Mouse (Mus musculus) mouse embryonic stem cell (cell line): ENCODE measurements around the gene Alg3.

ENCODE experiments used
- in situ Hi-C, 2 experiments: fragments of 300-500 bp; cut with MboI; formaldehyde crosslinking; loops; 1 replicate in 1 of 2; 3 replicates in 1 of 2; pipeline ENCODE4 v1.14.3; 2019 to 2020; ENCODE audit warnings: low sequenced_read_pairs in 2 of 2, low pct_unique_long_range_greater_than_20kb in 1 of 2, mixed read lengths in 1 of 2; ENCODE audit not compliant: unreplicated experiment in 1 of 2

The Alg3 gene

GRCm38 (mm10) chr16:20619541-20620398, 8.2 kb upstream of the Alg3 start:
- in situ Hi-C loops, result no loop called here

- in situ Hi-C loops, result no loop called here
Measured at GRCm38 (mm10) chr16:20610501-20611356, 806 bp downstream of the Alg3 start.

- in situ Hi-C loops, result no loop called here
Measured at GRCm38 (mm10) chr16:20604705-20605104, 6.8 kb downstream of the Alg3 start.

- in situ Hi-C loops, result no loop called here
Measured at GRCm38 (mm10) chr16:20600511-20600910, 11.0 kb downstream of the Alg3 start.

GRCm38 (mm10) chr16:20596687-20597441, 14.7 kb downstream of the Alg3 start:
- in situ Hi-C loops, result no loop called here

- in situ Hi-C loops, result no loop called here
Measured at GRCm38 (mm10) chr16:20595737-20596136, 15.8 kb downstream of the Alg3 start.

- in situ Hi-C loops, result no loop called here
Measured at GRCm38 (mm10) chr16:20595060-20595673, 16.4 kb downstream of the Alg3 start.

GRCm38 (mm10) chr16:20591076-20591705, 20.3 kb downstream of the Alg3 start:
- in situ Hi-C loops, result no loop called here

GRCm38 (mm10) chr16:20590680-20591038, 20.9 kb downstream of the Alg3 start:
- in situ Hi-C loops, result no loop called here

- in situ Hi-C loops, result no loop called here
Measured at GRCm38 (mm10) chr16:20589939-20590679, 21.4 kb downstream of the Alg3 start.

- in situ Hi-C loops, result no loop called here
Measured at GRCm38 (mm10) chr16:20589366-20589938, 22.1 kb downstream of the Alg3 start, which contains the start of gene Vwa5b2. Gene Vwa5b2 (plus strand): TSS chr16:20589471.

GRCm38 (mm10) chr16:20565075-20565474, 46.5 kb downstream of the Alg3 start:
- in situ Hi-C loops, result no loop called here

- in situ Hi-C loops, result no loop called here
Measured at GRCm38 (mm10) chr16:20557381-20557780, 54.2 kb downstream of the Alg3 start.
